Mouse (Mus musculus) neural tube, embryonic 13.5 days (tissue): ENCODE measurements around the gene Tnrc6b. TPM values are rescaled to one million over a fixed set of nuclear protein-coding genes. Genes with fewer than 3 reads are reported as not detected.

Experiments used
- ATAC-seq: fragments of 200-750 bp; cut with Nextera tagmentation; 2 replicates; pipeline ENCODE4 v1.8.0; 2017; ENCODE audit warnings: low read depth, mild to moderate bottlenecking, moderate TSS enrichment, moderate library complexity
- H3K27ac ChIP-seq: fragments of 300-500 bp; sonication (generic); replicated peaks from 2 replicates; pipeline ENCODE4 v1.5.1; 2015; ENCODE audit warnings: moderate library complexity, mild to moderate bottlenecking, inconsistent platforms
- H3K27me3 ChIP-seq: fragments of 300-500 bp; sonication (generic); 2 replicates; pipeline ENCODE4 v1.6.1; 2015; ENCODE audit warnings: mild to moderate bottlenecking, inconsistent platforms
- H3K36me3 ChIP-seq: fragments of 300-500 bp; sonication (generic); 2 replicates; pipeline ENCODE4 v1.6.1; 2015; ENCODE audit warnings: mild to moderate bottlenecking, inconsistent platforms
- H3K4me1 ChIP-seq: fragments of 300-500 bp; sonication (generic); replicated peaks from 2 replicates; pipeline ENCODE4 v1.6.1; 2015; ENCODE audit warnings: inconsistent platforms
- H3K4me2 ChIP-seq: fragments of 300-500 bp; sonication (generic); 2 replicates; pipeline ENCODE4 v1.6.1; 2015; ENCODE audit warnings: inconsistent platforms, mild to moderate bottlenecking, moderate library complexity
- H3K4me3 ChIP-seq: fragments of 300-500 bp; sonication (generic); 2 replicates; pipeline ENCODE4 v1.5.1; 2015; ENCODE audit warnings: mild to moderate bottlenecking, inconsistent platforms
- H3K9ac ChIP-seq: fragments of 300-500 bp; sonication (generic); 2 replicates; pipeline ENCODE4 v1.6.1; 2015; ENCODE audit warnings: moderate library complexity, mild to moderate bottlenecking, inconsistent platforms
- H3K9me3 ChIP-seq: fragments of 300-500 bp; sonication (generic); 2 replicates; pipeline ENCODE4 v1.6.1; 2016; ENCODE audit warnings: inconsistent platforms
- WGBS: fragments of 180-500 bp; shearing (Covaris S2); methylation state at CpG from one replicate; pipeline ENCODE4 v1.1.7; 2015; 5-methylcytosine and 5-hydroxymethylcytosine counted together
- polyA plus RNA-seq: library from polyadenylated mRNA; unstranded; fragments of >200 nt; fragmentation: Nextera tagmentation; extraction: Ambion mirVana; gene quantifications from 2 replicates; pipeline ENCODE4 v1.2.1, GENCODE M21; 2015

Tnrc6b gene
- polyA plus RNA-seq, 1 experiment from 2014 or later, result 35.5 TPM

DNA sequence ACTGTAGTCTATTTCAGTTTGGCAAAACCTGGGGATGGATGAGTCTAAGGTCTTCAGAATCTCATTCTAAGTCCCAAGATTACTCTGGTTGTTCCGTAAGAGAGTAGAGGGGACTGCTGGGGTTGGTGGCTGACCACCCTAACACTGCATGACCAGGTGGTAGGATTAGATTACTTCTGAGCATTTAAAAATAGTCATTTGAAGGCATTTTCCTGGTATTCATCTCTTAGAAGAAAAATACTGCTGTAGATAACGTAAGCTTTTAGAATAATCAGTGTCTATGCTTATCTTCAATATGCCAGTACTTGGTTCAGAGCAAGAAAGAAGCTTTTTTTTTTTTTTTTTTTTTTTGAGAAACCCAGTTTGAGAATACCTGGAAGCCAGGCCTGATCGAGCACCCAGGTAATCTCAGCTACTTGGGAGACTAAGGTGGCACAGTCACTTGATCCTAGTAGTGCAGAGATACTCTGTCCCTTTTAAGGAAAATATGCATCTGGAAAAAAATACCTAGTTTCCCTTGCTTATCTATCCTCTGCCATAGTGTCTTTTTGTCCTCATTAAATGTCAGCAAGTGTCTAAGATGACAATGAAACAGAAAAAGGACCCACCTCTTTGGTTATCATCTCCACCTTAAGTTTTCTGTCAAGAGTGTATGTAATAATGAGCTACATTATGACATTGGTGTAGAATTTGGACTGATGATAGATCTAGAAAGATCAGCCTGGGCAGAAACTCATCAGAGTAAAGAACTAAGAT lies 33.7 kb downstream of the Tnrc6b start:
- Histone ChIP-seq H3K9ac (no peak overlapping the region), H3K4me2 (no peak overlapping the region), H3K4me3 (no peak overlapping the region), H3K27ac (no peak overlapping the region), H3K36me3 (no peaks in the 10 kb centered on the region), H3K4me1 (no peaks in the 10 kb centered on the region), H3K9me3 (no peaks in the 10 kb centered on the region), H3K27me3 (no peaks in the 10 kb centered on the region)
- 91% methylated on average over 3 of the region's 3 CpGs for WGBS
- ATAC-seq, result no peak

DNA sequence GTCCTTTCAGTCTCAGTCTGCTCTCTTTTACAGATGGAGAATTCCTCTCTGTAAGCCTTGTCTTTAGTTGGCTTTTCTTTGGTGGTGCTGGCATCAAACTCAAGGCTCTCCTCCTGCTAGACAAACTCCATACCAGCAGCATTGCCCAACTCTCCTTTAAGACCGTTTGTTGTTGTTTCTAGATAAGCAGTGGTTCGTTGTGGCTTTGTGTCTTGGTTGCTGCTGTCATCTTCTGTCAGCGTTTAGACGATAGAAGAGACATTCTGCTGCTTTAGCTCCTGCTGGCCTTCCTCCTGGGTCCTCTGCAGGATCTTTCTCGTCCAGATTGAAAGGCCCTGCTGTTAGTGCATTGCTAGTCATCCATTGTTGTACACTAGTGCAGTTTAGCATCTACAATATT lies 37.9 kb downstream of the Tnrc6b start:
- no peak for ATAC-seq

DNA sequence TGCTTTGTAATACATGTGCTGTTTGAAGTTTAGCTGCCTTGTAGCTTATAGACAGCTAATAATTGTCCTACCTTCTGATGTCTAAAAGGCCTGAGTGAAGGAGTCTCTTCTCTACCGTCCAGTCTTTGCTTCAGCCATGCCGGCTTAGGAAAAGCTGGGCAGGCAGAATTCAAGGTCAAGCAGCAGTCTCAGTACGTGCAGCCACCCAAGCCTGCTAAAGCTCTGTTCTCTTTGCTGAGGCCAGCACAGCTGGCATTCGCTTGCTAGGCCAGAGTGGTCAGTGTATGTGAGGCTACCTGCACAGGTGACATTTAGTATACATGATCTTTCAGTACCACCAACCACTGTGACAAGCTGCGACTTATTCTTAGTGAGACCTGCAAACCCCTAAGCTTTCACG lies 42.2 kb downstream of the Tnrc6b start:
- H3K9ac ChIP-seq, result no peak overlapping the region
- no peaks in the 10 kb centered on the region for H3K4me1 ChIP-seq
- no peak overlapping the region for H3K4me3 ChIP-seq
- no peaks in the 10 kb centered on the region for H3K36me3 ChIP-seq
- H3K27me3 ChIP-seq, result no peaks in the 10 kb centered on the region
- H3K9me3 ChIP-seq, result no peaks in the 10 kb centered on the region
- H3K4me2 ChIP-seq, result no peak overlapping the region
- H3K27ac ChIP-seq, result no peak overlapping the region
- 73% methylated on average over 6 of the region's 6 CpGs for WGBS
- no peak for ATAC-seq

More for the DNA sequence above, 37.9 kb downstream of the Tnrc6b start:
- 82% methylated on average over 5 of the region's 5 CpGs for WGBS
- H3K27me3 ChIP-seq, result no peaks in the 10 kb centered on the region
- no peak overlapping the region for H3K4me2 ChIP-seq
- H3K27ac ChIP-seq, result no peak overlapping the region
- H3K4me3 ChIP-seq, result no peak overlapping the region
- no peaks in the 10 kb centered on the region for H3K4me1 ChIP-seq
- no peak overlapping the region for H3K9ac ChIP-seq
- no peaks in the 10 kb centered on the region for H3K36me3 ChIP-seq
- H3K9me3 ChIP-seq, result no peaks in the 10 kb centered on the region

DNA sequence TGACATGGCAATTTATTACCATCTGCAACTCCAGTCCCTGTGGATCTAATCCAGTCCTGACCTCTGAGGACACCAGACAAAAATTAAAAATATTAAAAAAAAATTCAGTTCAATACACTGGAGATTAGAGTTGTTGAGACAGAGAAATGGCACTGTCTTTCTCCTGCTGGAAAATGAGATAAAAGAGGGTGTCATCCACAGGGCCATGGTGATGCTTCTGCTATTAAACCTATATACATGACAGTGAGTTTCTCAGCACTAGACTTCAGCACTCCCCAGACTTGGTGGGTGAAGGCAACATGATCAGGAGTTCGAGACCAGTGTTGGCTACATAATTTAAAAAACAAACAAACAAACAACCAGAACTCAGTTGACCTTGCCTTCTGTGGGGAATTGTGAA lies 43.0 kb downstream of the Tnrc6b start:
- Histone ChIP-seq H3K4me1 (no peaks in the 10 kb centered on the region), H3K4me2 (no peak overlapping the region), H3K27ac (no peak overlapping the region), H3K27me3 (no peaks in the 10 kb centered on the region), H3K4me3 (no peak overlapping the region), H3K9me3 (no peaks in the 10 kb centered on the region), H3K9ac (no peak overlapping the region), H3K36me3 (no peaks in the 10 kb centered on the region)
- WGBS, result 81% methylated on average over 1 of the region's 1 CpGs
- ATAC-seq, result no peak

DNA sequence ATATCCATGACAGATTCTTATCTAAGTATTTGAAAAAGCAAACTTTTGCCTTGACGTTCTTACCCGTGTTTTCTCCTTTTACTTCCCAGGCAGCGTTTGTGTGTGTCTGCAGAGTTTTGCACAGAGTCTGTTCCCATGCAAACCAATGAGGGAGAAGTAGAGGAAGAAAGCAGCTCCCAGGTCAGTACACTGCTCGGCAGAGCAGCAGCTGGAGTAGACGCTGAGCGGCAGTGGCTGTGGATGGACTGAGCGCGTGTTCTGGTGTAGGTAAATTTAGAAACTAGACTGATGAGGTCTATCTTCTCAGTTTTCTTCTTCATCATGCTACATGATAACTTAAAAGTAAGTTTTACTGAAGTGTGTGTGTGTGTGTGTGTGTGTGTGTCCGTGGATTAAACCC lies 48.3 kb downstream of the Tnrc6b start:
- Histone ChIP-seq H3K4me1 (no peaks in the 10 kb centered on the region), H3K36me3 (no peaks in the 10 kb centered on the region; the same call in 1 of the 2 replicates), H3K27ac (no peak overlapping the region), H3K27me3 (no peaks in the 10 kb centered on the region), H3K9me3 (no peaks in the 10 kb centered on the region), H3K4me3 (no peak overlapping the region), H3K4me2 (no peak overlapping the region), H3K9ac (no peak overlapping the region)
- 94% methylated on average over 9 of the region's 9 CpGs for WGBS
- ATAC-seq, result no peak

DNA sequence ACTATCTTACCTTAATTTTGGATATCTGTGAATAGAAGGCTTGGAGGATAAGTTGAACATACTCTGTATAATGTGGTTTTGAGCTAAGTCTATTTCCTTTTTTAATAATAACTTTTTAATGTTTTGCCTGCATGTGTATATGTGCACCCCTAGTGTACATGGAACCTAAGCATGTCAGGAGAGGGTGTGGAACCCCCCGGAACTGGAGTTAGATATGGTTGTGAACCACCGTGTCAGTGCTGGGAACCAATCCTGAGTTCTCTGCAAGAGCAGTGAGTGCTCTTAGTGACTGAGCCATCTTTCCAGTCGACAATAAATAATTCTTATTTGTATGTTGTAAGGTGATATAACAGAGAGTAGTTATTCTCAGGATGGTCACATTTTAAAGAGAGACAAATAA lies 49.4 kb downstream of the Tnrc6b start:
- WGBS, result 84% methylated on average over 3 of the region's 3 CpGs
- Histone ChIP-seq H3K27me3 (no peaks in the 10 kb centered on the region), H3K9me3 (no peaks in the 10 kb centered on the region), H3K36me3 (no peaks in the 10 kb centered on the region; the same call in 1 of the 2 replicates), H3K4me1 (0 out of 2 replicates have a peak, but pooled peaks cover 5% of the 10 kb centered on the region), H3K27ac (no peak overlapping the region), H3K9ac (no peak overlapping the region), H3K4me2 (no peak overlapping the region), H3K4me3 (no peak overlapping the region)
- ATAC-seq, result no peak

DNA sequence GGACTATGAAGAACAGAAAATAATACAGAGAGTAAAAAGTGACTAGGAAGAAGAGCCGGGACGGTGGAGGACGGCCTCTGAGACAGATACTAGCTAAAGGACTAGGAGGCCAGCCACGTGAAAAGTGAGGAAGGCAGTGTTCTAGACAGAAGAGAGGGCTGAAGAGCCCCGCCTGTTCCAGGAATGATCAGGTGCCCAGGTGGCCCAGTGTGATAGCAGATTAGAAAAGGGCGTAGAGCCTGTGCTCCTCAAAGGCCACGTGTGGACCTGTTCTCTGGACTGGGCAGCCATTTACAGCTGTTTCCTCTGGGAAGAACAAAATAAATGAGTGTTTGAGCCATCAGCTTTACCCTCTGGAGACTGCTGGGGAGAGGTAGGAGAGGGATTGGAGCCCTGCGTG lies 49.8 kb downstream of the Tnrc6b start:
- Histone ChIP-seq H3K36me3 (no peaks in the 10 kb centered on the region; the same call in 1 of the 2 replicates), H3K9ac (no peak overlapping the region), H3K9me3 (no peaks in the 10 kb centered on the region), H3K4me1 (0 out of 2 replicates have a peak, but pooled peaks cover 5% of the 10 kb centered on the region), H3K27me3 (no peaks in the 10 kb centered on the region), H3K4me2 (no peak overlapping the region), H3K4me3 (no peak overlapping the region), H3K27ac (no peak overlapping the region)
- 79% methylated on average over 8 of the region's 8 CpGs for WGBS
- ATAC-seq, result no peak

DNA sequence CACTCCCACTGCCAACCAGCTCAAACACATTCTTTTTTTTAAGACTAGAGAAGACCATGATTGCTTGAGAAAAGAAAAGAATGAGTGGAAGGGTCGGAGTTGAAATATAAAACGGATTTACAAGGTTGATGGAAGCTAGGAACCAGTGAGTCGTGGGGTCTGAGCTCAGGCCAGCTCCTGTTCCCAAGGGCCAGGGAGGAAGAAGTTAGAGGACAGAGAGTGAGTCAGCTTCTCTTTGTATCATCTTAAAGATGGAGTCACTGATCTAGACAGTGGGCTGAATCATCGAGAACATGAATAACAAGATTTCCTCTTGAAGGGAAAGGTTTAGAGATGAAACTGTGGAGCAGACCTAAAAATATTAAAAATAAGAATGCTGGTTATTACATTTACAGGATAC lies 51.5 kb downstream of the Tnrc6b start:
- no peaks in the 10 kb centered on the region; the same call in 1 of the 2 replicates for H3K36me3 ChIP-seq
- H3K4me1 ChIP-seq, result 0 out of 2 replicates have a peak, but pooled peaks cover 5% of the 10 kb centered on the region
- ATAC-seq, result no peak
- 89% methylated on average over 4 of the region's 4 CpGs for WGBS
- H3K27me3 ChIP-seq, result no peaks in the 10 kb centered on the region
- no peak overlapping the region for H3K4me3 ChIP-seq
- H3K9me3 ChIP-seq, result no peaks in the 10 kb centered on the region
- no peak overlapping the region for H3K27ac ChIP-seq
- H3K9ac ChIP-seq, result no peak overlapping the region
- no peak overlapping the region for H3K4me2 ChIP-seq

DNA sequence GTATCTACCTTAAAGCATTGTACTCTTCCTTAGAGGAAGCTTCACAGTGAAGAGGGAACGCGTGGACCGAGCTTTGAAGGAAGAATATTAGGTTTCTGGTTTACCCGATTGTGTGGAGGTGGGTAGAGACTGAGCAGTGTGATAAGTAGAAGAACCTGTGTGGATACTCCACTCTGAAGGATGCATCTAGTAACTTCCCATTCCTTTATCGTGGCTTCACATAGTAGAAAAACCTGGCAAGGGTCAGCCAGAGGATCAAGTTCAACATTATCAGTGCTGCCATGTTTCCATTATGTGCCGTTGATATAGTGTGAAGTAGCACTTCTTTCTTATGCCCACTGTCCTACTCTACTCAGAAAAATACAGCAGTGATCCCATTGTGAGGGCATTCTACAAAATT lies 53.6 kb downstream of the Tnrc6b start:
- 95% methylated on average over 6 of the region's 6 CpGs for WGBS
- no peak for ATAC-seq
- Histone ChIP-seq H3K9me3 (no peaks in the 10 kb centered on the region), H3K9ac (no peak overlapping the region), H3K4me2 (no peak overlapping the region), H3K4me3 (no peak overlapping the region), H3K36me3 (no peaks in the 10 kb centered on the region; the same call in 1 of the 2 replicates), H3K4me1 (0 out of 2 replicates have a peak, but pooled peaks cover 5% of the 10 kb centered on the region), H3K27ac (no peak overlapping the region), H3K27me3 (no peaks in the 10 kb centered on the region)

DNA sequence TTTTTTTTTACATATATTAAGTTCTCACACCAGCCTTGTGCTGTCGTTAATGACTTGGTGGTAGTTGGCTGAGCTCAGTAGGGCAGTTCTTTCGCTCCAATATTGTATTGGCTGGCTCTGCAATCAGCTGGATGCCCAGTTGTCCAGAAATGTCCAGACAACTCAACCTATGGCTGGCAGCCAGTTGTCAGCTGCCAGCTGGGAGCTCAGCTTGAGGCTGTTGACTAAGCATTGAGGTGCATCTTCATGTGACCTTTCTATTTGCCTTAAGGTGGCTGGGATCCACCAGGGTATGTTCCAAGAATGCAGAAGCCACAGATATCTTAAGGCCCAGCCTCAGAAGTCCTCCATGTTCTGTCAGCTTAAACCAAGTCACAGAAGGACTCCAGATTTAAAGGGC lies 54.3 kb downstream of the Tnrc6b start:
- H3K9ac ChIP-seq, result no peak overlapping the region
- WGBS, result 80% methylated on average over 2 of the region's 2 CpGs
- no peaks in the 10 kb centered on the region; the same call in 1 of the 2 replicates for H3K36me3 ChIP-seq
- no peaks in the 10 kb centered on the region for H3K9me3 ChIP-seq
- 0 out of 2 replicates have a peak, but pooled peaks cover 5% of the 10 kb centered on the region for H3K4me1 ChIP-seq
- H3K4me3 ChIP-seq, result no peak overlapping the region
- H3K27me3 ChIP-seq, result no peaks in the 10 kb centered on the region
- no peak overlapping the region for H3K27ac ChIP-seq
- H3K4me2 ChIP-seq, result no peak overlapping the region
- no peak for ATAC-seq

DNA sequence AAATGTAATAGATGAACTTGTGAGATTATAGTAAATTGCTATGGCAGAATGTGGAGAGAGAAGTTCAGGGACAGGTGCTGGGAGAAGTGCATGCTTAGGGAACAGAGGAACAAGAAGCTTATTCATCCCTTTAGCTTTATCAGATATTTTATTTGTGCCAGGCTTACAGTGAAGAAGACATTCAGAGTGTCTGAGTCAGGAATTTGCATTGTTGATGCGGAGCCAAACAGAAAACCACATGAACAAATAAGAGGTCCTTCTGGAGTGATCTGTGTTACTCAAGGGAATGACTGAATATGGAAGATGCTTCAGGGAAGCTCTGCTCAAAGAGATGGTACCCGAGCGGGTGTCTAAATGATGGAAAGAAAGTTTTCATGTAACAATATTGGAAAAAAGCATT lies 57.1 kb downstream of the Tnrc6b start:
- H3K27me3 ChIP-seq, result no peaks in the 10 kb centered on the region
- H3K36me3 ChIP-seq, result no peaks in the 10 kb centered on the region
- H3K27ac ChIP-seq, result no peak overlapping the region
- no peak overlapping the region for H3K4me3 ChIP-seq
- H3K9ac ChIP-seq, result no peak overlapping the region
- 83% methylated on average over 3 of the region's 3 CpGs for WGBS
- H3K4me1 ChIP-seq, result 0 out of 2 replicates have a peak, but pooled peaks cover 5% of the 10 kb centered on the region
- ATAC-seq, result no peak
- no peak overlapping the region for H3K4me2 ChIP-seq
- H3K9me3 ChIP-seq, result no peaks in the 10 kb centered on the region

DNA sequence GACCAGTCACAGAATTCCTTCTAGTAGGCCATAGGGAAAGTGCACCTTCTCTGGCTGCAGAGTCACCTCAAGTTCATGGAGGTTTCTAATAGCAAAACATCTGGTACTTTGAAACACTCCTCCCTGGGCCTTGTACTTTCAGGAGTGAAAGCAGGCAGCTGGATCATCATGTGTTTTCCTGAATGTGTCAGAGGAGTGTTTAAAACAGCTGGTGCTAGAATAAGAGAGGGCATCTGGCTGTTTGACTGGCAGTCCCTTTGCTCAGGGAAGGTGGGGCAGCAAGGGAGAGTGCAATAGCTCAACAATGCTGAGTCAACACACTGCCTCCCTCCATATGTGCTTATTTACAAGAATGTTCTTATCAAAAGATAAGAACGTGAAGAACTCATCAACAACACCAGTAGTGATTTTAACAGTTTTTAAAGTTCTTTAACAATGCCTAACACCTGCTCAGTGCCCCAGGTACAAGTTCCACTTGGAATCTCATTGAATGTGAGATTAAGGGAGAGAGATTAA lies 60.9 kb downstream of the Tnrc6b start:
- Histone ChIP-seq H3K9ac (no peak overlapping the region), H3K4me3 (no peak overlapping the region), H3K27me3 (no peaks in the 10 kb centered on the region), H3K27ac (no peak overlapping the region), H3K4me2 (no peak overlapping the region), H3K9me3 (peaks cover 4% of the 10 kb centered on the region; the same call in 1 of the 2 replicates), H3K36me3 (no peaks in the 10 kb centered on the region), H3K4me1 (no peaks in the 10 kb centered on the region)
- no peak for ATAC-seq
- WGBS, result 52% methylated on average over 1 of the region's 1 CpGs
